Mouse (Mus musculus) embryo, embryonic 9.5 days (tissue): ENCODE data around the gene Foxe3.
"Not testable (repeated sequence)": the region's sequence is repeated elsewhere in the genome, so short reads cannot be mapped to it uniquely, and the experiment has no call there.

ENCODE experiments used
- DNase-seq: peaks from one replicate; pipeline ENCODE4 v3.0.0-alpha.2; 2017; ENCODE audit errors: extremely low spot score

Gene Foxe3

DNA sequence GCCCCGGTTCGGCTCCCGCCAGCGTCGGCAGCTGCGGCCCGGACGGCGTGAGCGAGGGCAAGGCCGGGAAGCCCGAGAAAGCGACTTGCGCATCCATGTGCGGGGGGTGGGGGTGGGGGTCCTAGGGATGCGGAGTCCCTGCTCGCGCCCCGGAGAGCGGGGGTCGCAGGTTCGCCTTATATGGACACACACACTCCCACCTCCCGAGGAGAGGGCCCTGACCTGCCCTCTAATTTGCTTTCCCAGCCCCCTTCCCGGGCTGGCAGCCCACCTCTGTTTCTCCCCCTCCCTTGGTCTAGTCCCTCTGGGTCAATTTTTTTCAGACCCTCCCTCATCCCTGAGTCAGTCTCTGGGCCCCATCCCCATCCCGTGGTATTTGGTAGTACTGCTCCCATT, at the start of gene Foxe3:
TSS of gene Foxe3 (minus strand) at position 97 of the 396 bp plus-strand sequence.
- no peak for DNase-seq

DNA sequence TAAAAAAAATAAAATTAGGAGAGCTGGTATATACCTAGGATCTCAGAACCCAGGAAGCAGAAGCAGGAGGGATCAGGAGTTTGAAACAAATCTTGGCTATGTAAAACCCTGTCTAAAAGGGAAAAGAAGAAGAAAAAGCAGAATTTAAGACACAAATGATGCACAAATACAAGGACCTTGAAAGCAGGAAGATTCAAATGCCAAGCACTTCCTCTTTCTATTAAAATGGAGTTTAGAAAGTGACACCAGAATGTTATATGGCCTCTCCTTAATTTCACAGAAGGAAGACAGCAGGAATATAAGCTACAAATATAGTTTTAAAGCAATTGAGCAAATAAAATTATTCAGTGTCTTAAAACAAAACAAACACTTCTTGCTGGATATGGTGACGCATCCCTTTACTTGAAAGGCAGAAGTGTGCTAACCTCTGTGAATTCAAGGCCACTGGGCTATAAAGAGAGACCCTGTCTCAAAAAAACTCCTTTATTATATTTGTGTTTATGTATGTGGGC, 47.5 kb upstream of the Foxe3 start:
- no peak for DNase-seq

DNA sequence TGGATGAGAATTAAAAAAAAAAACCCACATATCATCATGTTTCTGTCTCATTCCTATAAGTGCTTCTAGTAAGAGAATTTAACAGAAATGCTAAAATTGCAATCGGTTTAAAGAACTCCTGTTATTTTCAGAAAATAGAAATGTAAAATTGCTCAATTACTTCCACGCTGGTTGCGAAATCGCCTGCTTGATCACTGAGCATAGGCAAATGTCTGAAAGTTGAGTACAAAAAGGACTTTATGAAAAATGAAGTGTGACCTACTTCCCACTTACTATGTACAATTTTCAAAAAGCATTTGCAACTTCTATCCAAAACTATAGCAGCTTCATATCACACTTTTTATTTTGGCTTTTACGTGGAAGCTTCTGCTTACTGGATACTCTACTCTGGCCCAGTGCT, 44.9 kb upstream of the Foxe3 start:
- DNase-seq = no peak

DNA sequence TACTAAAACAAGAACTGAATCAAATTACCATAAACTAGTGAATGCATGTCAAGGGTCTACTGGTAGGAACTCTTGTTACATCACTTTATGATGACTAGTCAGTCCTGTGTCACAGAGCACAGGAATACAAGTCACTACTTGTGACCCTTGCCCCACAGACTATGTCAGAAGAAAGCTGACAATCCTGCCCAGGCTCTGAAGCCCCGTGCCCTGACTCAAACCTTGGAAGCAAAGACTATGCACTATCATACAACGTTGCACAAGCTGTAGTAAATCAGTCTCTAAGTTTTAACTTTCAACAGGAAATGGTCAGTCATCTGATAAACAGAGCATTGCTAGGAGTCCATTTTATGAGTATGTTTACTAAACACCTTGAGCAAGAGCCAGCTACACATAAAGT, 35.1 kb upstream of the Foxe3 start:
- not testable (repeated sequence) for DNase-seq

DNA sequence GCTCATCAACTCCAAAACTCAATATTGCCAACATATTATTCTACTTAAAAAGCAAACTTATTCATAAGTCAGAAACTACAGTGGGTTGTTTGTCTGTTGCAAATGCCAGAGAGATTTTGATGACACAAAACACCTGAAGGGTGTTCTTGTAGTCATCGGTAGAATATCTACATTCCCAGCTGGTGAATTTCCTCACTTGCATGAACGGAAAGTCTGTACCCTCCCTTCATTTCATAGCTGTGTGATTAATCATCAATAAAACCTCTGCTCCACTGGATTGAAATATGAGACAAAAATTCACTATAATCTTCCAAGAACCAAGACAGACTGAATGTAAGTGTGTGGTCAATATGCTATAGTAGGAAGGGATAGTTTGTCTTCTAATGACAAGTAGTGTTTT, 33.7 kb upstream of the Foxe3 start:
- DNase-seq = no peak

DNA sequence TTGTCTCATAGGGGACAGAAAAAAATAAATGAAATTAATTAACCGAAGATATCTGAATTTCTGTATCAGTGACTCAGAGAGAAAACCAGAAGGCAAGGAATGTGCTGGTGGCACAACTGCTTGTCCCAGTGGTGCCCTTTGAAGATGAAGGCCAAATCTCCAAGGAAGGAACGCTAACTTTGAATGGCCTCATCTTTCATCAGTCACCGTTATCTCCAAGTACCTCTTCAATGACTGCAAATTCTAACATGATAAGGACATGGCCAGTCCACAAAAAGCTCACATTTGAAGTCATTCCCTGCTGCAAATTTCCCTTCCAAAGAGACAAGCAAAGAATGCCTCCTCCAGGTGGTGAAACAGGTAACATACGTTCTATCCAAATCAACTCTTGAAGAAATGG, 33.0 kb upstream of the Foxe3 start:
- DNase-seq = no peak

DNA sequence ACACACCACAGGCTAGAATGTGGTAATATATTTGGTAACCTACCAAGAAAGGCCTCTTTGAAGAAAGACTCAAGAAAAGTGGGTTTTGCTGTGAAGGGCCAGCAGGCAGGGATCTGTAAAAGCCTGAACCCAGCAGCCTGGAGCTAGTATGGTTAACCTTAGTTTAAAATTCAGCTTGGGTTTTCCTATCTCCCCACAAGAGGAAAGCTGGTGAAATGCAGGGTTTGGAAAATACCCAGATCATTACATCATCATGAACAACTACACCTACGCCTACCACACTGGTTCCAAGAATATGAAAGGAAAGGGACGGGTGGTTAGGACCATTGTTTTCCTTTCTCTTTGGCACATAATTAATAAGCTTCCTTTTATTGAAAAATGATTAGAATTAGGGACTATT, 32.4 kb upstream of the Foxe3 start:
- no peak for DNase-seq

DNA sequence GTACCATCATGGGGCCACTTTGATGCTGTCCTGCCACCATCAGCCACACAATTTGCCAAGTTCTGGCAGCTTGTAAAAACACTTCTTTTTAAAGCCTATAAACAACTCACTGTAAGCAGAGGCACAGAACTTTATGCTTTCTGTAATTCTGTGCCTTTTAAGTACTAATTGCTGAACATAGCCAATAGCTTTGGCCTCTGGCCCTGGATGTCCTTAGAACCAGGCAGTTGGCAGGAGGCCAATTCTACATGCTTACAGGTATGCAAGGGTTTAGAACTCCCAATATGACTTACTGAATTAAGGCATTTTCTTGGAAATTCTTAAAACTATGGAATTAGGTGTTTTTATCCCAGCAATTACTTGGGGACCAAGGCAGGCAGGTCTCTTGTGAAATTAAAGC, 31.6 kb upstream of the Foxe3 start:
- no peak for DNase-seq

DNA sequence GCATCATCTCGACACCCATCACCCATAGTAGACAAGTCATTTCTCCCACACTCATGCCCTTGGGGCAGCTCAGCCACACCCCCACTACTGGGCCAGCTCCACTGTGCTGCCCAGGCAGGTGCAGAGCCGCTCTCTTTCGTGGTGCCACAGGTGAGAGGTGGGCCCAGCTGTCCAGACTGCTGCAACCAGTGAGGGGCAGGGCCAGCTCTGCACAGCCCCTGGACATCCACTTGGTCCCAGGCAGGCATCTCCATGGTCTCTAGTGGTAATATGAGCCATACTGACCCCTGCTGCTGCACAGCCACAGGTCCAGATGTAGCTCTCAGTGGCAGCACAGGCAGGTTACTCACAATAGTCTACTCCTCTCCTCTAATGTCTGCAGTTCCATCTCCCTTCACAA, 27.4 kb upstream of the Foxe3 start:
- no peak for DNase-seq

GRCm38 (mm10) chr4:114947852-114948481, 22.2 kb upstream of the Foxe3 start:
- DNase-seq = no peak

- DNase-seq = peak; percentile 75
Measured at GRCm38 (mm10) chr4:114947395-114947794, 21.6 kb upstream of the Foxe3 start.

DNA sequence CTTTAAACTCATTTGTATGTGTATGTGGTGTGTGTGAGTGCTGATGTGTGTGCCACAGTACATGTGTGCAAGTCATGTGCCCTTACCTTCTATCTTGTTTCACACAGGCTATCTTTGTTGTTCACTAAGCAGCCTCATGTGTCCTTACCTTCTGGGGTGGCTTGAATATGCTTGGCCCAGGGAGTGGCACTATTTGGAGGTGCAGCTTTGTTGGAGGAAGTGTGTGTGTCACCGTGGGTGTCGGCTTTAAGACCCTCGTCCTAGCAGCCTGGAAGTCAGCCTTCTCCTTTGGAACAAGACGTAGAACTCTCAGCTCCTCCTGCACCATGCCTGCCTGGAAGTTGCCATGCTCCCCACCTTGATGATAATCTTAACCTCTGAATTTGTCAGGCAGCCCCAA, 20.6 kb upstream of the Foxe3 start:
- DNase-seq = no peak

DNA sequence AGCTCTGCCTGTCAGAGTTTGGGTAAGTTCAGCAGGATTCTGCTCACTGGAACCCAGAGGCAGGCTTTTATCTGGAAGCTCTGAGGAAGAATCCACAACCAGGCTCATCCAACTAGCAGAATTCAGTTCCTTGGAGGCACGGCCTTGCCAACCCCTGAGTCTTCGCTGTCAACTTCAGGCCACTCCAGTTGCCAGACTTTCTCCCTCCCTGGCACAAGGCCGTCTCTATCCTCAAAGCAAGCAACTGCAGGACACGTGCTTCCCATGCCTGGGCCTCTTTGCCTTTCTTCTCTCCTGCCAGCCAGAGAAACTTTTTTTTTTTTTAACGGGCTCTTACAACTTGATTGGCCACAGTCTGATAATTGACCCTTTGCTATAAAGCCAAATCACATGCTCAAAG, 19.2 kb upstream of the Foxe3 start:
- peak; percentile 24 for DNase-seq

GRCm38 (mm10) chr4:114942583-114942982, 16.8 kb upstream of the Foxe3 start:
- DNase-seq = no peak

GRCm38 (mm10) chr4:114942112-114942511, 16.3 kb upstream of the Foxe3 start:
- no peak for DNase-seq

- no peak for DNase-seq
Measured at GRCm38 (mm10) chr4:114941311-114941710, 15.5 kb upstream of the Foxe3 start.

GRCm38 (mm10) chr4:114938248-114938647, 12.4 kb upstream of the Foxe3 start:
- no peak for DNase-seq

DNA sequence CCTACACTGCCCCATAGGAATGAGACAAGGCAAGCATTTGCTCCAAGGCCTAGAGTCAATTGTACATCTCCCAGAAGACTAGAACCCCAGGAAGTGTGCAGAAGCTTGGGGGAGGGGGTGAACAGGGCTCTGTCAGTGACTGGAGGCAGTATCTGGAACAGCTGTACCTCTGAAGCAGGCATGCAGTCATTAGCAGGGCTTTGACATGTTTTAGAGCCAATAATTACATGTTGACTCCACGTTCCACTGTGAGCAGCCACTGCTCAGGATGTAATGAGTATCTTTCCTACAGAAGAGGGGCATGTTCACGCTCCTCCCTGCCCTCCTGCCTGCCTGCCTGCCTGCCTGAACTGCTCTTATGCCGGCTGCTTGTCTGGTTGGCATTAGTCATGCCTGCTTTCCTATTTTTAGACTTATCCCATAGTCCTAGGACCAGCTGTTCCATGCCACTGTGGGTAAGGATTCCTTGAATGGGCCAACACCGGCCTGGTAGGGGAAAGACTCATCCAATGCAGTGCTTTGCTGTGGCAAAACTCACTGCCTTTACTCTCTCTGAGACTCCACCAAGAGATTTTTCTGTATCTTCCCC, 11.7 kb upstream of the Foxe3 start:
- no peak for DNase-seq

DNA sequence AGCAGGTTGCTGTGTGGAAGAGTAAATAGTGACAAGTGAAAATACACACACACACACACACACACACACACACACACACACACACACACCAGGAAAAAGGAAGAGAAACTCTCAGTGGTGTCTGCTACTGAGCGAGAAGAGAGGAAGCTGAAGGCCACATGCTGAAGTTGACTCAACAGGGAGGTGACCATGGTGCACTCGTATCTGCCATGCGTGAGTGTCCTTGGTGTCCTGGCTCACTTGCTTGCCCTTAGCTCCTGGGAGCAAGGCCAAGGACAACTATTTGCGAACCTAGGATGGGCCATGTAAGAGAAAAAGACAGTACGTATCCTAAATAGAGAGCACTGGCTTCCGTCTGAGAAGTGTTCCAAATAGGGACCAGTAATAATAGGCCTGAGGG, 8.4 kb upstream of the Foxe3 start:
- no peak for DNase-seq

GRCm38 (mm10) chr4:114932747-114933146, 6.9 kb upstream of the Foxe3 start:
- no peak for DNase-seq

DNA sequence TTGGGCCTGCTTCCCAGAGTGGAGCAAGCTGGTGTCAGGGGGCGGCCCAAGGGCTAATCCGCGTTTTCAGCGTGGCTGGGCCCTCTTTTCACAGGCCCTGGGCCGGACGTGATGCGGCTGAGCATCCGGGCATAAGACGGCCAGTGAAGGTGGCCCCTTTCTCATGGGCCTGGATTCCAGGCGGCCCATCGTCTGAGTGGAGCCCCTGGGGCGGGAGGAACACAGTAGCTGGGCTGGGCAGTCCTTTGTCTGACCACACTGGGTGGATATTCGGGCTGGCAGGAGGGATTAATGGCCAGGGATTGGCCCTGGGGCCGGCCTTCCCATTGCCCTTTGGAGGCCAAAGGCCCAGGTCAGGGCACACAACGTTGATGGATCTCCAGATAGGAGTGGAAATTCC, 3.3 kb upstream of the Foxe3 start:
- DNase-seq = peak; percentile 38

GRCm38 (mm10) chr4:114924971-114925916, 569 bp downstream of the Foxe3 start:
- peak; percentile 64 for DNase-seq

DNA sequence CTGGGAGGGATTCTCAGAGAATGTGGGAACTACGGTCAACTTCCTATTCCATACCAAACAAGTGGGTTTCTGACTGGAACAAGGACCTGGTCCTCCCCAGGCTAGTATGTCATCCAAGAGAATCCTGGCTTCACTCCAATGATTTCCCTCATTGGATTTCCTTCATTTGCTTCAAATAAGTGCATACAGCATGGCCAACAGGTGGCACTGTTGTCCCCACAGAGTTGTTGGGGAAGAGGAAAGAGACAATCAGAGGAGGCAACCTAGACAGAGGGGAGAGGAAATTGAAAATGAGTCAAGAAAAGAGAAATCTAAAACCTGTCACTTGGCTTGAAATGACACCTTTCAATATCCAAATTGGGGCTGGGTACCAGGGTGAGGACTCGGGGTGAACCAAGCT, 8.7 kb downstream of the Foxe3 start:
- no peak for DNase-seq
